Mouse (Mus musculus) liver, adult 10 weeks (tissue): ENCODE measurements around the gene Olfr764-ps1. TPM values are rescaled to one million over a fixed set of nuclear protein-coding genes. Genes with fewer than 3 reads are reported as not detected.

Experiments used
- polyA plus RNA-seq: library from polyadenylated mRNA; stranded (reverse); fragments of 350-450 nt; fragmentation: Illumina TruSeq; extraction: RNeasy Lipid Tissue Mini Kit (QIAGEN cat#74804); gene quantifications from one replicate; pipeline ENCODE4 v1.2.3, GENCODE M21; 2014; ENCODE audit warnings: low read depth, low replicate concordance

The Olfr764-ps1 gene
- polyA plus RNA-seq = not detected

DNA sequence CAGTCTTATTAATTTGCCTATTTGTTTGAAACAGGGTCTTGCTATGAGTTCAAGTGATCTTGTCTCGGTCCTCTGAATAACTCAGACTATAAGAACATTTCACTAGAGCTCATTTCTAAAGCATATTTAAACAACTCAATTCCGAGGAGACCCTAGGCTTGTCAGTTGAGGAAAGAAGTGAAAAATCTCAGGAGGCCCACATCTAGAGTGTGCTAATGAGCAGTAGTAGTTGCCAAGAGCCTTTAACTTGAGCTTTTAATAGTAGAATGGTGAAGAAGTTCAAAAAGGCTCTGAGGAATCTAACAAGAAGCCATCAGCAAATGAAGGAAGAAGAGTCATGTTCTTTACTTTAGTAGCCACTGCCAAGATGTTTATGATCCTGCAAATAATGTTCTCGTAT lies at the start of gene Olfr764-ps1:
TSS of gene Olfr764-ps1 (minus strand) at position 101 of the 400 bp plus-strand sequence.

DNA sequence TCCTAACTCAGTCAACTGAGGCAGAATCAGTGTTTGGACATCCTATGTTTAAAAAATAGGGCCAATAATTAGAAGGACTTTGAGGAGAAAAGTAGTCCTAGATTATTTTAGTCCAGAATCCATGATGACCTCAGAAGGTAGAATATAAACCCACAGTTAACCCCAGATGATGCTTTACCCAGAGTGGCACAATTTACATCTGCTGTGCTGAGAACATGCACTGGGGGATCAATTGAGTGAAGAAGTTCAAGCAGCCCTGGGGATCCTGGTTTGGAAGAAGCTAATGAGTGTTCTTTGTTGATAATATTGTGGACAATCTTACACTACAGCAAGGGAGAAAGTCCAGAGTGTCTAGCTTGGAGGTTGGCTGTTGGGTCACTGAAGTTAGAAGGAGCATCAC lies 43.1 kb upstream of the Olfr764-ps1 start, which contains the start of gene Olfr767:
TSS of gene Olfr767 (minus strand) at position 101 of the 400 bp plus-strand sequence.

GRCm38 (mm10) chr10:129068877-129069276 lies 29.2 kb upstream of the Olfr764-ps1 start, which contains the start of gene Olfr766-ps1:
Olfr766-ps1 (minus strand) TSS chr10:129068977.

DNA sequence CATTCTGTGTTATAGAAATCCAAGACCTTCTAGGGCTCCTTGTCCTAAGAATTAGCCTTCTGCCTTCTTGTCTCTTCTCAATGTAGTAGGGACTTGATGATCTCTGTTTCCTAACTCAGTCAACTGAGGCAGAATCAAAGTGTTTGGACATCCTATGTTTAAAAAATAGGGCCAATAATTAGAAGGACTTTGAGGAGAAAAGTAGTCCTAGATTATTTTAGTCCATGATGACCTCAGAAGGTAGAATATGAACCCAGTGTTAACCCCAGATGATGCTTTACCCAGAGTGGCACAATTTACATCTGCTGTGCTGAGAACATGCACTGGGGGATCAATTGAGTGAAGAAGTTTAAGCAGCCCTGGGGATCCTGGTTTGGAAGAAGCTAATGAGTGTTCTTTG lies 10.2 kb upstream of the Olfr764-ps1 start, which contains the start of gene Olfr765:
TSS of gene Olfr765 (minus strand) at position 101 of the 400 bp plus-strand sequence.

GRCm38 (mm10) chr10:129010288-129010841 lies 29.3 kb downstream of the Olfr764-ps1 start, which contains the start of gene Olfr763:
Olfr763 (plus strand) TSS chr10:129010791.

DNA sequence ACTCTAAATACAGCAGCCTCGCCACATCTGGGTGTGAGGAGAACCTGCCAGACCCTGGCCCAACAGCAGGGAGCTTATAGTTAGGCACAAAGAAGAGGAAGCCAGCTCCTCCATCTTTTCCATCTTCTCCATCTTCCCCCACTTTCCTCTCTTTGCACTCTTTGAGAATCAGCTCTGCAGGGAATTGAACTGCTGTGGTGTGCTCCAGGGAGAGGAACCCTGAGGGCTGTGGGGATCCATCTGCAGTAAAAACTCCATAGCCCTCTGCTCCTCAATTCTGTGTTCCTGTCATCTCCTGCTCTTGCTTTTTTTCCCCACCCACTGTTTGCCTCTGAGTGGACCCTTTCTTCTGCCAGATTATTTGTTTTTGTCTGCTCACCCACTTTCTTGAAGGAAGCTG lies 50.6 kb downstream of the Olfr764-ps1 start, which contains the start of gene Olfr9:
TSS of gene Olfr9 (plus strand) at position 301 of the 400 bp plus-strand sequence.

Other genes starting within 250 kb of the Olfr764-ps1 start
- gene Mmp19, start 249.0 kb downstream of the Olfr764-ps1 start, polyA plus RNA-seq = 56.0 TPM
- gene Dnajc14, start 235.8 kb downstream of the Olfr764-ps1 start, polyA plus RNA-seq = 19.5 TPM
- gene Tmem198b, start 235.5 kb downstream of the Olfr764-ps1 start, polyA plus RNA-seq = 2.1 TPM
- gene Sarnp, start 222.6 kb downstream of the Olfr764-ps1 start, polyA plus RNA-seq = 153 TPM
- gene Ormdl2, start 218.3 kb downstream of the Olfr764-ps1 start, polyA plus RNA-seq = 126 TPM
- not detected for gene Gdf11, start 148.2 kb downstream of the Olfr764-ps1 start, polyA plus RNA-seq
- gene Cd63, start 138.9 kb downstream of the Olfr764-ps1 start, polyA plus RNA-seq = 7.7 TPM
- gene Rdh5, start 117.0 kb downstream of the Olfr764-ps1 start, polyA plus RNA-seq = 7.7 TPM
- gene Bloc1s1, start 115.9 kb downstream of the Olfr764-ps1 start, polyA plus RNA-seq = 15.0 TPM
- 0.69 TPM for gene Itga7, start 106.1 kb downstream of the Olfr764-ps1 start, polyA plus RNA-seq
- gene Mettl7b, start 78.9 kb downstream of the Olfr764-ps1 start, polyA plus RNA-seq = 198 TPM
- gene Olfr9, start 50.5 kb downstream of the Olfr764-ps1 start, polyA plus RNA-seq = not detected
- gene Olfr763, start 29.1 kb downstream of the Olfr764-ps1 start, polyA plus RNA-seq = not detected
- gene Olfr765, start 10.1 kb upstream of the Olfr764-ps1 start, polyA plus RNA-seq = not detected
- not detected for gene Olfr766-ps1, start 29.1 kb upstream of the Olfr764-ps1 start, polyA plus RNA-seq
- gene Olfr767, start 43.0 kb upstream of the Olfr764-ps1 start, polyA plus RNA-seq = not detected
- not detected for gene Olfr768, start 59.5 kb upstream of the Olfr764-ps1 start, polyA plus RNA-seq
- gene Olfr769, start 78.0 kb upstream of the Olfr764-ps1 start, polyA plus RNA-seq = not detected
- gene Olfr770, start 99.1 kb upstream of the Olfr764-ps1 start, polyA plus RNA-seq = not detected
- gene Olfr771, start 124.9 kb upstream of the Olfr764-ps1 start, polyA plus RNA-seq = not detected
- gene Olfr772, start 138.0 kb upstream of the Olfr764-ps1 start, polyA plus RNA-seq = not detected
- gene Olfr773, start 147.5 kb upstream of the Olfr764-ps1 start, polyA plus RNA-seq = not detected
- gene Olfr774, start 196.3 kb upstream of the Olfr764-ps1 start, polyA plus RNA-seq = not detected
- not detected for gene Olfr775, start 208.5 kb upstream of the Olfr764-ps1 start, polyA plus RNA-seq
- not detected for gene Olfr776, start 219.2 kb upstream of the Olfr764-ps1 start, polyA plus RNA-seq
- gene Olfr777, start 231.6 kb upstream of the Olfr764-ps1 start, polyA plus RNA-seq = not detected